Mouse (Mus musculus): ENCODE data around the gene Spn.

DNA sequence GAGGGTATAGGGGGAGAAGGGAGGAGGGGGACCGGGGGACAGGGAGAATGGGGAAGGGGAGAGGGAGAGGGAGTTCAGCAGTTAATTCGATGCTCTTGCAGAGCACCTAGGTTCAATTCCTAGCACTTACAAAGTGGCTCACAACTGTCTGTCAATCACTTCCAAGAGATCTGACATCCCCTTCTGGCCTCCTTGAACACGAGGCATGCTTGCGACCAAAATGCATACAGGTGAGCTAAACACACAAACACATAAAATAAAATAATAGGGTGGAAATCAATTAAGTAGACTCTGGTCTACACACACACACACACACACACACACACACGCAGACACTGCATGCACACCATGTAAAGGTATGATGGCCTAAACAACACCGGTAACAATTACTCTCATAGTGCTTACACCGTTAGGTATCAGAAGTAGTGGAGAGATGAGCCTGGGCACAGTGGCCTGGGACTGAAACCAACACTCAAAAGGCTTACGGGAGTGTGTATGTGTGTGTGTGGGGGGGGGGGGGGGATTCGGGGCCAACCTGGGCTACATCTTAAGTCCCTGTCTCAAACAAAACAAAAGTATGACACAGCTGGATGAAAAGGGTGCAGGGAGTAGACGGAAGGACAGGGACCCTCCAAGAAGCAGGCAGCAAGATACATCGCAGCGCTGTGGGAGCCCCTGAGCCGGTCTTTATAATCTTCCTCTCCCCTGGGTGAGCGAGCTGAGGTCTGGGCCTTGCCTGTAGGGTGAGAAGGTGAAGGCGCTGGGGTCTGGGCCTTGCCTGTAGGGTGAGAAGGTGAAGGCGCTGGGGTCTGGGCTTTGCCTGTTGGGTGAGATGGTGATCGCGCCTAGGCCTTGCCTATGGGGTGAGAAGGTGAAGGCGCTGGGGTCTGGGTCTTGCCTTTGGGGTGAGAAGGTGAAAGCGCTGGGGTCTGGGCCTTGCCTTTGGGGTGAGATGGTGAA is 47.2 kb downstream of the Spn start:
- no peak for TF ChIP-seq CTCF (IDR thresholded peaks at IDR 0.05; ENCODE audit: insufficient read depth, low read length)
- TF ChIP-seq POLR2A (IDR thresholded peaks at IDR 0.05; ENCODE audit: borderline replicate concordance, extremely low read depth, low read depth, low read length) = no peak
